Mouse (Mus musculus) heart, postnatal 0 days (tissue): ENCODE data around the gene Pou2f2. TPM values are rescaled to one million over a fixed set of nuclear protein-coding genes. Genes with fewer than 3 reads are reported as not detected.

ENCODE experiments used
- ATAC-seq: fragments of 200-750 bp; cut with Nextera tagmentation; 2 replicates; pipeline ENCODE4 v1.8.0; 2017; ENCODE audit warnings: low read depth, moderate number of reproducible peaks, moderate library complexity; ENCODE audit not compliant: insufficient read depth
- DNase-seq: peaks from one replicate; pipeline ENCODE4 v3.0.0-alpha.2; 2016; ENCODE audit warnings: low spot score
- H3K27ac ChIP-seq: fragments of 300-500 bp; sonication (generic); 2 replicates; pipeline ENCODE4 v1.5.1; 2014; ENCODE audit warnings: low read depth, mild to moderate bottlenecking
- H3K27me3 ChIP-seq: fragments of 300-500 bp; sonication (generic); 2 replicates; pipeline ENCODE4 v1.6.1; 2014; ENCODE audit warnings: low read length, mixed read lengths; ENCODE audit not compliant: control insufficient read depth, insufficient read depth
- H3K36me3 ChIP-seq: fragments of 300-500 bp; sonication (generic); replicated peaks from 2 replicates; pipeline ENCODE4 v1.6.1; 2014; ENCODE audit warnings: low read length, mixed read lengths; ENCODE audit not compliant: control insufficient read depth, insufficient read depth
- H3K4me1 ChIP-seq: fragments of 300-500 bp; sonication (generic); 2 replicates; pipeline ENCODE4 v1.6.1; 2014; ENCODE audit warnings: antibody characterized with exemption; ENCODE audit not compliant: control insufficient read depth, insufficient read depth
- H3K4me2 ChIP-seq: fragments of 300-500 bp; sonication (generic); 2 replicates; pipeline ENCODE4 v1.6.1; 2014; ENCODE audit warnings: low read depth, mild to moderate bottlenecking, low read length, moderate library complexity
- H3K4me3 ChIP-seq: fragments of 300-500 bp; sonication (generic); 2 replicates; pipeline ENCODE4 v1.5.1; 2014; ENCODE audit warnings: low read depth, low read length
- H3K9ac ChIP-seq: fragments of 300-500 bp; sonication (generic); replicated peaks from 2 replicates; pipeline ENCODE4 v1.6.1; 2014; ENCODE audit warnings: low read depth, low read length, mixed read lengths
- H3K9me3 ChIP-seq: fragments of 300-500 bp; sonication (generic); replicated peaks from 2 replicates; pipeline ENCODE4 v1.6.1; 2016; ENCODE audit warnings: low read length; ENCODE audit not compliant: control insufficient read depth
- CTCF ChIP-seq: IDR thresholded peaks from 2 replicates; pipeline ENCODE4 v1.5.1; 2016; ENCODE audit warnings: antibody characterized with exemption, control low read depth, low read depth
- EP300 ChIP-seq: IDR thresholded peaks from 2 replicates; pipeline ENCODE4 v1.6.1; 2016; ENCODE audit warnings: antibody characterized with exemption, low read depth
- WGBS: fragments of 180-500 bp; shearing (Covaris S2); extraction: QIAGEN DNeasy Blood & Tissue Kit; methylation state at CpG from one replicate; pipeline ENCODE4 v1.1.7; 2014; 5-methylcytosine and 5-hydroxymethylcytosine counted together
- polyA plus RNA-seq: library from polyadenylated mRNA; unstranded; fragments of >200 nt; fragmentation: Nextera tagmentation; extraction: Ambion mirVana; gene quantifications from 2 replicates; pipeline ENCODE4 v1.2.1, GENCODE M21; 2015
- total RNA-seq: library from RNA; depleted of rRNA; stranded (reverse); fragments of >200 nt; gene quantifications from 2 replicates; pipeline ENCODE4 v1.2.3, GENCODE M21; 2014; ENCODE audit warnings: low replicate concordance

Pou2f2 gene
- total and polyA plus RNA-seq, 2 experiments from 2014 or later, result under 0.01 to 0.25 TPM

GRCm38 (mm10) chr7:25087256-25087912 is 92.1 kb downstream of the Pou2f2 start:
- no peak for TF ChIP-seq CTCF
- WGBS, result 69% methylated on average over 10 of the region's 10 CpGs
- Histone ChIP-seq H3K9ac (no peak overlapping the region), H3K27ac (no peak overlapping the region), H3K27me3 (no peaks in the 10 kb centered on the region), H3K36me3 (peaks cover 20% of the 10 kb centered on the region), H3K4me3 (no peak overlapping the region), H3K9me3 (no peaks in the 10 kb centered on the region), H3K4me1 (no peaks in the 10 kb centered on the region), H3K4me2 (no peak overlapping the region)
- ATAC-seq (no peak), DNase-seq (no peak)

GRCm38 (mm10) chr7:25086656-25087055 is 92.9 kb downstream of the Pou2f2 start:
- Histone ChIP-seq H3K4me2 (no peak overlapping the region), H3K4me3 (no peak overlapping the region), H3K9ac (no peak overlapping the region), H3K27me3 (no peaks in the 10 kb centered on the region), H3K9me3 (no peaks in the 10 kb centered on the region), H3K27ac (no peak overlapping the region), H3K36me3 (peaks cover 27% of the 10 kb centered on the region), H3K4me1 (no peaks in the 10 kb centered on the region)
- peak; percentile 43 for TF ChIP-seq CTCF
- no peak for TF ChIP-seq EP300
- WGBS, result 64% methylated on average over 3 of the region's 3 CpGs
- DNase-seq (no peak), ATAC-seq (no peak)

GRCm38 (mm10) chr7:25084621-25085020 is 94.9 kb downstream of the Pou2f2 start:
- Histone ChIP-seq H3K4me3 (no peak overlapping the region), H3K9ac (no peak overlapping the region), H3K27me3 (no peaks in the 10 kb centered on the region), H3K36me3 (peaks cover 47% of the 10 kb centered on the region), H3K4me1 (no peaks in the 10 kb centered on the region), H3K9me3 (no peaks in the 10 kb centered on the region), H3K27ac (no peak overlapping the region), H3K4me2 (no peak overlapping the region)
- DNase-seq (no peak), ATAC-seq (no peak)
- WGBS, result 40% methylated on average over 5 of the region's 5 CpGs
- no peak for TF ChIP-seq CTCF
- no peak for TF ChIP-seq EP300

GRCm38 (mm10) chr7:25082510-25082909 is 97.0 kb downstream of the Pou2f2 start:
- ATAC-seq (no peak), DNase-seq (no peak)
- H3K4me3 ChIP-seq, result no peak overlapping the region
- no peak overlapping the region for H3K9ac ChIP-seq
- no peak overlapping the region for H3K27ac ChIP-seq
- no peaks in the 10 kb centered on the region for H3K9me3 ChIP-seq
- TF ChIP-seq CTCF (peak; percentile 62), EP300 (no peak)
- peaks cover 50% of the 10 kb centered on the region for H3K36me3 ChIP-seq
- H3K4me2 ChIP-seq, result no peak overlapping the region
- H3K27me3 ChIP-seq, result no peaks in the 10 kb centered on the region
- H3K4me1 ChIP-seq, result peaks cover 12% of the 10 kb centered on the region
- 75% methylated on average over 4 of the region's 4 CpGs for WGBS

GRCm38 (mm10) chr7:25080431-25080830 is 99.1 kb downstream of the Pou2f2 start:
- Histone ChIP-seq H3K27me3 (no peaks in the 10 kb centered on the region), H3K4me2 (no peak overlapping the region), H3K4me1 (peaks cover 20% of the 10 kb centered on the region), H3K36me3 (peaks cover 50% of the 10 kb centered on the region), H3K27ac (no peak overlapping the region), H3K9ac (no peak overlapping the region), H3K4me3 (no peak overlapping the region), H3K9me3 (no peaks in the 10 kb centered on the region)
- ATAC-seq, result no peak
- no peak for DNase-seq
- TF ChIP-seq EP300 (no peak), CTCF (no peak)
- WGBS, result 91% methylated on average over 13 of the region's 13 CpGs

GRCm38 (mm10) chr7:25079496-25080026 is 100.0 kb downstream of the Pou2f2 start:
- 72% methylated on average over 12 of the region's 12 CpGs for WGBS

More at GRCm38 (mm10) chr7:25079496-25080026, 100.0 kb downstream of the Pou2f2 start:
- Histone ChIP-seq H3K4me2 (no peak overlapping the region), H3K36me3 (peaks cover 50% of the 10 kb centered on the region), H3K27ac (no peak overlapping the region), H3K9me3 (no peaks in the 10 kb centered on the region), H3K27me3 (no peaks in the 10 kb centered on the region), H3K4me3 (no peak overlapping the region), H3K9ac (no peak overlapping the region), H3K4me1 (peaks cover 20% of the 10 kb centered on the region)
- DNase-seq (no peak), ATAC-seq (no peak)
- TF ChIP-seq EP300, result no peak
- TF ChIP-seq CTCF, result no peak
